Mouse (Mus musculus): ENCODE measurements around the gene Zfp658. TPM values are rescaled to one million over a fixed set of nuclear protein-coding genes. Genes with fewer than 3 reads are reported as not detected.

The Zfp658 gene
- total and polyA plus RNA-seq, 3 experiments = not detected

DNA sequence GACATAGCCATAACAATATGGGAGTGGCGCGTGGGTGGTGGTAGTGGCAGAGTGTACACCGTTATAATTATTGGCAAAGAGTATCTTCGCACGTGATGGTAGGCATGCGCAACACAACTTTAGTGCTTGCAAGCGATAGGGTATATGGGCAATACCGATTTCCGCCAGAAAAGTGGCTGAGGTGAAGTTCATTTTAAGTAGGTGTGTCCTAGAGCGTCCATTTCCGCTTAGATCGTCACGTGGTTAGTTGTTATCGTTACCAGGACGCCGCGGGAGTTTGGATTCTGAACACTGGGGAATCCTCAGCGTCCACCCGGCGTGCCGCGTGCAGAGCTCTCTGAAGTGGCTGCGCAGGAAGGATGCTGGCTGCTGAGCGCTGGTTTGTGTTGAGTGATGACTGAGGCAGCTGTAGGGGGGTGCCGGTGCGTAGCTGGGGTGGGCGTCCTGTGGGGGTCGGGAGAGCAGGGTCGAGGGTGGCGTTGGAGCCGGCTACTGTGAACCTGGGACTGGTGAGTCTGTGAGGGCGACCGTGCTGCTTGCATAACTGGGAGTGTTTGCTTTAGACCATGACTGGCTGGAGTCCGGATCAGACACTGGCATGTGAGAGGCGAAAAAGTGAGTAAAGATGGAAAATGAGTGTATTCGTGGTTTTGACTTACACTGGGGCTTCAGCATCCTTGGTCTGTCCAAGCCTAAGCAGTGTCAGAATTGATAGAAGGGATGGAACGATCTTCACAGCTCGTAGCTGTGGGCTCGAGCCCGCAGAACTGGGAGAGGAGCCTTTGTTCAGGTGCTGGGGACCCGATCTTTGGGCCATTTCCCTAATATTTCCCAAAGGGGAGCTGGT lies 45.1 kb downstream of the Zfp658 start, which contains the start of gene Zfp819:
Gene Zfp819 (plus strand): TSS at position 274 of the 847 bp plus-strand sequence.
- no peaks in the 10 kb centered on the region for H3K27me3 ChIP-seq (ENCODE audit: control insufficient read depth in 1 of 2, insufficient read depth in 2 of 2, low read length in 2 of 2)
- H3K79me2 ChIP-seq (ENCODE audit: control insufficient read depth, insufficient read depth, low read length, poor library complexity) = no peaks in the 10 kb centered on the region
- no peak within 1 kb of the TSS for H3K9ac ChIP-seq (ENCODE audit: control insufficient read depth, low read depth, low read length, poor library complexity, severe bottlenecking)
- no peak within 1 kb of the TSS for H3K4me3 ChIP-seq (ENCODE audit: control insufficient read depth in 1 of 2, insufficient read depth in 1 of 2, low read depth in 2 of 2, low read length in 2 of 2)
- no peaks in the 10 kb centered on the region for H3K36me3 ChIP-seq (ENCODE audit: control insufficient read depth in 1 of 2, insufficient read depth in 2 of 2, low read length in 2 of 2)
- no peaks in the 10 kb centered on the region for H3K9me3 ChIP-seq (replicated peaks; ENCODE audit: insufficient read depth, low read length)
- no peak for DNase-seq (ENCODE audit: low read depth, low spot score)
- no peaks in the 10 kb centered on the region for H3K4me1 ChIP-seq (ENCODE audit: control insufficient read depth in 1 of 2, insufficient read depth in 2 of 2, low read length in 2 of 2)
- no peak within 1 kb of the TSS for H3K27ac ChIP-seq (ENCODE audit: control insufficient read depth, low read depth, low read length)
- TF ChIP-seq RCOR1 (IDR thresholded peaks at IDR 0.05; ENCODE audit: low read depth, low read length) = no peak
- no peak for TF ChIP-seq EP300 (IDR thresholded peaks at IDR 0.05; ENCODE audit: low read depth in 1 of 2, low read length in 2 of 2)
- TF ChIP-seq MYC (IDR thresholded peaks at IDR 0.05; ENCODE audit: low read depth, low read length) = no peak
- TF ChIP-seq UBTF (IDR thresholded peaks at IDR 0.05; ENCODE audit: borderline replicate concordance, insufficient read depth, low read depth, low read length) = no peak
- no peak for TF ChIP-seq TAL1 (IDR thresholded peaks at IDR 0.05; ENCODE audit: low read length)
- TF ChIP-seq ZC3H11A (IDR thresholded peaks at IDR 0.05; ENCODE audit: low read depth, low read length) = no peak
- TF ChIP-seq SMC3 (IDR thresholded peaks at IDR 0.05; ENCODE audit: low read depth, low read length) = no peak
- no peak for TF ChIP-seq ELF1 (IDR thresholded peaks at IDR 0.05; ENCODE audit: low read depth, low read length)
- TF ChIP-seq RAD21 (IDR thresholded peaks at IDR 0.05; ENCODE audit: low read depth, low read length) = no peak
- TF ChIP-seq TCF12 (IDR thresholded peaks at IDR 0.05; ENCODE audit: low read depth, low read length) = no peak
- no peak for TF ChIP-seq CTCF (IDR thresholded peaks at IDR 0.05 in 2 of 3, conservative IDR thresholded peaks at IDR 0.05 in 1 of 3; ENCODE audit: control insufficient read depth in 1 of 3, insufficient read depth in 1 of 3, low read depth in 2 of 3, low read length in 3 of 3, poor library complexity in 1 of 3, severe bottlenecking in 1 of 3)
- TF ChIP-seq NELFE (IDR thresholded peaks at IDR 0.05; ENCODE audit: low read depth, low read length) = no peak
- no peak for TF ChIP-seq ETS1 (IDR thresholded peaks at IDR 0.05; ENCODE audit: low read depth, low read length)

DNA sequence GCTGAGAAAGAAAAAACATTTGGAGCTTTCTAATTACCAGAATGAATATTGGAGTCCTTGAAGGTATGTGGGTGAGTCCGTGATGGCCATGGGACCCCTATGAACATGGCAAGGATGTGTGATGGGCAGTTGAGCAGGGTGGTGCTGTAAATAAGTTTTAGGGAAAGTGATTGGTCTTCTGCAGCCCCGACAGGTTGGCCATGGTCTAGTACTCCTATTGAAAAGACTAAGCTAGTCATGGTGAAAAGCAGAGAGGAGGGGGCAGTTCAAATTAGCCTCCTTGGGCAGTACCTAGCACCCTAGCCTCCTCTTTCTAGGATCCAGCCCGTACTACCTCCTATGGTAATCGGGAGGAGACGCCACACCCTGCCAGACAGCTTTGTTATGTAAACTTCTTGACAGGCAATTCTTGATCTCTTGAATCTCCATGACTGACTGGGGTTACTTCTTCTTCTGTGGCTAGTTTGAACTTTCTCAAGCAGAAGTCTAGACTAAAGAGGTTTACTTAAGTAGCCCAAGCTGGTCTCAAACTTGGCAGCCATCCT lies 45.8 kb downstream of the Zfp658 start:
- Histone ChIP-seq H3K36me3 (ENCODE audit: control insufficient read depth in 1 of 2, insufficient read depth in 2 of 2, low read length in 2 of 2) (no peaks in the 10 kb centered on the region), H3K4me3 (ENCODE audit: control insufficient read depth in 1 of 2, insufficient read depth in 1 of 2, low read depth in 2 of 2, low read length in 2 of 2) (no peak overlapping the region), H3K79me2 (ENCODE audit: control insufficient read depth, insufficient read depth, low read length, poor library complexity) (no peaks in the 10 kb centered on the region), H3K27me3 (ENCODE audit: control insufficient read depth in 1 of 2, insufficient read depth in 2 of 2, low read length in 2 of 2) (no peaks in the 10 kb centered on the region), H3K9me3 (replicated peaks; ENCODE audit: insufficient read depth, low read length) (no peaks in the 10 kb centered on the region), H3K27ac (ENCODE audit: control insufficient read depth, low read depth, low read length) (no peak overlapping the region), H3K9ac (ENCODE audit: control insufficient read depth, low read depth, low read length, poor library complexity, severe bottlenecking) (no peak overlapping the region), H3K4me1 (ENCODE audit: control insufficient read depth in 1 of 2, insufficient read depth in 2 of 2, low read length in 2 of 2) (no peaks in the 10 kb centered on the region)
- TF ChIP-seq MAZ (IDR thresholded peaks at IDR 0.05; ENCODE audit: low read depth, low read length) = no peak
- no peak for TF ChIP-seq MAX (IDR thresholded peaks at IDR 0.05; ENCODE audit: low read length)
- no peak for TF ChIP-seq MYB (IDR thresholded peaks at IDR 0.05; ENCODE audit: low read depth, low read length)
- no peak for TF ChIP-seq ETS1 (IDR thresholded peaks at IDR 0.05; ENCODE audit: low read depth, low read length)
- TF ChIP-seq ZNF384 (IDR thresholded peaks at IDR 0.05; ENCODE audit: low read depth, low read length) = no peak
- no peak for TF ChIP-seq MYC (IDR thresholded peaks at IDR 0.05; ENCODE audit: low read depth, low read length)
- no peak for TF ChIP-seq ZMIZ1 (IDR thresholded peaks at IDR 0.05; ENCODE audit: low read depth, low read length)
- TF ChIP-seq ZC3H11A (IDR thresholded peaks at IDR 0.05; ENCODE audit: low read depth, low read length) = no peak
- TF ChIP-seq BHLHE40 (IDR thresholded peaks at IDR 0.05; ENCODE audit: borderline replicate concordance, low read depth, low read length) = no peak
- TF ChIP-seq USF2 (IDR thresholded peaks at IDR 0.05; ENCODE audit: borderline replicate concordance in 1 of 2, insufficient read depth in 1 of 2, low read depth in 1 of 2, low read length in 2 of 2) = no peak
- TF ChIP-seq NELFE (IDR thresholded peaks at IDR 0.05; ENCODE audit: low read depth, low read length) = no peak
- no peak for TF ChIP-seq SIN3A (IDR thresholded peaks at IDR 0.05; ENCODE audit: low read length)
- no peak for TF ChIP-seq UBTF (IDR thresholded peaks at IDR 0.05; ENCODE audit: borderline replicate concordance, insufficient read depth, low read depth, low read length)
- DNase-seq (ENCODE audit: low read depth, low spot score) = no peak
